In genomic region chr17:28694078-28694477, GRCm38 (mm10) we compare ENCODE assay signal across 14 mouse cellular contexts. TPM values are rescaled to one million over a fixed set of nuclear protein-coding genes. Genes with fewer than 3 reads are reported as not detected.
DNase-seq lines count a peak whose midpoint lies in the region; ATAC-seq and TF ChIP-seq lines count a peak whose summit lies in the region.
"Had no signal": no experiment of that assay in that cellular context is flagged by ENCODE, and none has a peak within 500 bp of the region (broad histone marks: within the 10 kb centered on the region; RNA-seq: fewer than 3 reads in every experiment).

No protein-coding gene starts in this region.

- H3K27me3 ChIP-seq in forebrain, embryonic 13.5 days, result peaks cover 10% of the 10 kb centered on the region
- H3K27me3 ChIP-seq in forebrain, embryonic 11.5 days (ENCODE audit: control insufficient read depth, insufficient read depth, low read length), result peaks cover 8% of the 10 kb centered on the region
- no peaks in the 10 kb centered on the region for H3K27me3 ChIP-seq in kidney, adult 2 months (replicated peaks; ENCODE audit: control insufficient read depth, insufficient read depth, low read length)
- H3K27me3 ChIP-seq in midbrain, embryonic 12.5 days, result peaks cover 11% of the 10 kb centered on the region
- H3K27me3 ChIP-seq in midbrain, postnatal 0 days (ENCODE audit: insufficient read depth, low read length), result no peaks in the 10 kb centered on the region
- H3K27me3 ChIP-seq in liver, embryonic 16.5 days (ENCODE audit: control insufficient read depth, insufficient read depth, low read depth, low read length), result no peaks in the 10 kb centered on the region

- TF ChIP-seq CTCF in kidney, adult 2 months (conservative IDR thresholded peaks at IDR 0.05; ENCODE audit: insufficient read depth, insufficient read length, low read depth, low read length), result no peak
- TF ChIP-seq CTCF in midbrain, postnatal 0 days (IDR thresholded peaks at IDR 0.05), result no peak

- TF ChIP-seq POLR2A in kidney, adult 2 months (IDR thresholded peaks at IDR 0.05; ENCODE audit: low read depth, low read length), result no peak

- H3K27ac ChIP-seq in forebrain, embryonic 13.5 days, result no peak overlapping the region
- no peak overlapping the region for H3K27ac ChIP-seq in forebrain, embryonic 11.5 days (ENCODE audit: low read depth, low read length)
- H3K27ac ChIP-seq in kidney, adult 2 months (ENCODE audit: insufficient read depth, low read depth, low read length), result peak overlapping the region; percentile 86; the same call in 1 of the 2 replicates
- H3K27ac ChIP-seq in midbrain, embryonic 12.5 days (replicated peaks), result no peak overlapping the region
- no peak overlapping the region for H3K27ac ChIP-seq in midbrain, postnatal 0 days (ENCODE audit: low read depth, low read length)
- H3K27ac ChIP-seq in liver, embryonic 16.5 days (ENCODE audit: low read length), result peak overlapping the region; percentile 95
- H3K27ac ChIP-seq: hindbrain, embryonic 12.5 days had no signal

- no peak for ATAC-seq in forebrain, embryonic 13.5 days
- no peak for ATAC-seq in forebrain, embryonic 11.5 days (replicated peaks; ENCODE audit: low FRiP score)
- no peak for ATAC-seq in midbrain, embryonic 12.5 days (ENCODE audit: low FRiP score, low read depth)
- no peak for ATAC-seq in midbrain, postnatal 0 days (ENCODE audit: low FRiP score)
- no peak for ATAC-seq in liver, embryonic 16.5 days (ENCODE audit: low read depth)
- ATAC-seq: midbrain, embryonic 16.5 days had no signal

- DNase-seq in forebrain, embryonic 11.5 days (ENCODE audit: low spot score), result no peak
- DNase-seq in kidney, adult 2 months, result peak; percentile 70
- DNase-seq in kidney, postnatal 14 days, result no peak
- no peak for DNase-seq in midbrain, postnatal 0 days (ENCODE audit: low spot score)
- no peak for DNase-seq in c-Kit-positive CD71-positive TER-119-positive erythroid progenitor cells, embryonic 14.5 days (ENCODE audit: low spot score)
- DNase-seq: adrenal gland, postnatal 10 days; cerebellum, postnatal 36 days; spleen, adult 18-20 months had no signal

- no peak overlapping the region for H3K4me3 ChIP-seq in forebrain, embryonic 13.5 days
- H3K4me3 ChIP-seq in forebrain, embryonic 11.5 days (ENCODE audit: low read depth, low read length), result no peak overlapping the region
- H3K4me3 ChIP-seq in kidney, adult 2 months (ENCODE audit: insufficient read depth, low read depth, low read length), result no peak overlapping the region
- no peak overlapping the region for H3K4me3 ChIP-seq in midbrain, embryonic 12.5 days
- H3K4me3 ChIP-seq in midbrain, postnatal 0 days (ENCODE audit: low read depth, low read length), result no peak overlapping the region
- no peak overlapping the region for H3K4me3 ChIP-seq in liver, embryonic 16.5 days (ENCODE audit: low read depth, low read length)
- H3K4me3 ChIP-seq: hindbrain, embryonic 12.5 days had no signal

- H3K36me3 ChIP-seq in forebrain, embryonic 13.5 days (ENCODE audit: poor library complexity, severe bottlenecking), result no peaks in the 10 kb centered on the region
- no peaks in the 10 kb centered on the region for H3K36me3 ChIP-seq in forebrain, embryonic 11.5 days (ENCODE audit: control insufficient read depth, insufficient read depth, low read length)
- no peaks in the 10 kb centered on the region for H3K36me3 ChIP-seq in kidney, adult 2 months (ENCODE audit: control insufficient read depth, insufficient read depth, low read length)
- H3K36me3 ChIP-seq in midbrain, embryonic 12.5 days, result no peaks in the 10 kb centered on the region
- H3K36me3 ChIP-seq in midbrain, postnatal 0 days (ENCODE audit: insufficient read depth, low read length), result no peaks in the 10 kb centered on the region
- H3K36me3 ChIP-seq in liver, embryonic 16.5 days (ENCODE audit: control insufficient read depth, insufficient read depth), result no peaks in the 10 kb centered on the region
- H3K36me3 ChIP-seq: hindbrain, embryonic 12.5 days; limb, embryonic 15.5 days had no signal

- WGBS in forebrain, embryonic 13.5 days, result 36% methylated on average over 2 of the region's 2 CpGs
- 31% methylated on average over 2 of the region's 2 CpGs for WGBS in forebrain, embryonic 11.5 days
- WGBS in kidney, adult 2 months, result 48% methylated on average over 2 of the region's 2 CpGs
- 37% methylated on average over 2 of the region's 2 CpGs for WGBS in midbrain, embryonic 12.5 days
- 52% methylated on average over 2 of the region's 2 CpGs for WGBS in midbrain, postnatal 0 days
- WGBS in liver, embryonic 16.5 days (ENCODE audit: insufficient replicate concordance), result 66% methylated on average over 2 of the region's 2 CpGs

- H3K4me2 ChIP-seq in forebrain, embryonic 13.5 days, result 0 out of 2 replicates have a peak overlapping the region, but pooled peaks have one; percentile 78
- no peak overlapping the region for H3K4me2 ChIP-seq in forebrain, embryonic 11.5 days (ENCODE audit: low read depth, low read length, severe bottlenecking)
- no peak overlapping the region; the same call in 1 of the 2 replicates for H3K4me2 ChIP-seq in midbrain, embryonic 12.5 days (replicated peaks)
- no peak overlapping the region for H3K4me2 ChIP-seq in midbrain, postnatal 0 days (ENCODE audit: low read depth, low read length, poor library complexity, severe bottlenecking)
- H3K4me2 ChIP-seq in liver, embryonic 16.5 days (ENCODE audit: low read depth, low read length), result peak overlapping the region; percentile 71; the same call in 1 of the 2 replicates

- H3K9ac ChIP-seq in forebrain, embryonic 13.5 days, result 0 out of 2 replicates have a peak overlapping the region, but pooled peaks have one; percentile 47
- no peak overlapping the region for H3K9ac ChIP-seq in forebrain, embryonic 11.5 days (ENCODE audit: low read length)
- H3K9ac ChIP-seq in midbrain, embryonic 12.5 days (replicated peaks), result peak overlapping the region; percentile 32; the same call in 1 of the 2 replicates
- no peak overlapping the region for H3K9ac ChIP-seq in midbrain, postnatal 0 days (replicated peaks; ENCODE audit: low read length, poor library complexity, severe bottlenecking)
- H3K9ac ChIP-seq in liver, embryonic 16.5 days (ENCODE audit: low read depth, low read length), result peak overlapping the region; percentile 21; the same call in 1 of the 2 replicates
- H3K9ac ChIP-seq: hindbrain, embryonic 12.5 days; limb, embryonic 15.5 days had no signal

- peaks cover 63% of the 10 kb centered on the region for H3K4me1 ChIP-seq in forebrain, embryonic 13.5 days
- peaks cover 20% of the 10 kb centered on the region for H3K4me1 ChIP-seq in forebrain, embryonic 11.5 days (replicated peaks; ENCODE audit: control insufficient read depth, insufficient read depth, low read length)
- H3K4me1 ChIP-seq in kidney, adult 2 months (ENCODE audit: control insufficient read depth, insufficient read depth, low read length), result peaks cover 40% of the 10 kb centered on the region
- peaks cover 57% of the 10 kb centered on the region for H3K4me1 ChIP-seq in midbrain, embryonic 12.5 days
- peaks cover 14% of the 10 kb centered on the region; the same call in 1 of the 2 replicates for H3K4me1 ChIP-seq in midbrain, postnatal 0 days (ENCODE audit: insufficient read depth, low read length)
- H3K4me1 ChIP-seq in liver, embryonic 16.5 days (ENCODE audit: control insufficient read depth, low read depth, low read length), result peaks cover 65% of the 10 kb centered on the region

- H3K9me3 ChIP-seq in forebrain, embryonic 13.5 days (replicated peaks), result no peaks in the 10 kb centered on the region
- no peaks in the 10 kb centered on the region for H3K9me3 ChIP-seq in forebrain, embryonic 11.5 days (ENCODE audit: control insufficient read depth, low read length)
- no peaks in the 10 kb centered on the region for H3K9me3 ChIP-seq in midbrain, embryonic 12.5 days
- no peaks in the 10 kb centered on the region for H3K9me3 ChIP-seq in midbrain, postnatal 0 days (ENCODE audit: low read length)
- H3K9me3 ChIP-seq in liver, embryonic 16.5 days (replicated peaks; ENCODE audit: control insufficient read depth, low read length), result no peaks in the 10 kb centered on the region
- H3K9me3 ChIP-seq: hindbrain, embryonic 12.5 days; limb, embryonic 15.5 days had no signal

RNA-seq across cellular contexts. Expression of gene Mapk14, which starts 2.9 kb away (rescaled TPM):
- 27.1 and 29.6 TPM in 2 replicates for polyA plus RNA-seq in forebrain, embryonic 13.5 days (2015; fragmentation: Nextera tagmentation; extraction: Ambion mirVana)
- polyA plus RNA-seq in forebrain, embryonic 11.5 days (2014; fragmentation: Nextera tagmentation; extraction: Ambion mirVana), result 51.7 and 52.3 TPM in 2 replicates
- polyA plus RNA-seq in kidney, adult 2 months (2012; rRNA removed), result 92.2 and 97.3 TPM in 2 replicates
- polyA plus RNA-seq in midbrain, embryonic 12.5 days (2016; fragmentation: Nextera tagmentation; extraction: Ambion mirVana), result 36.6 and 40.7 TPM in 2 replicates
- 40.5 and 43.4 TPM in 2 replicates for total RNA-seq in midbrain, postnatal 0 days (2014; rRNA removed)
- 16.3 and 19.0 TPM in 2 replicates for polyA plus RNA-seq in midbrain, postnatal 0 days (2015; fragmentation: Nextera tagmentation; extraction: Ambion mirVana)
- polyA plus RNA-seq in liver, embryonic 16.5 days (2015; fragmentation: Nextera tagmentation; extraction: Ambion mirVana), result 22.1 and 25.9 TPM in 2 replicates

RNA-seq across cellular contexts. Expression of gene Slc26a8, which starts 4.0 kb away (rescaled TPM):
- 0.86 and 0.99 TPM in 2 replicates for polyA plus RNA-seq in forebrain, embryonic 13.5 days (2015; fragmentation: Nextera tagmentation; extraction: Ambion mirVana)
- polyA plus RNA-seq in forebrain, embryonic 11.5 days (2014; fragmentation: Nextera tagmentation; extraction: Ambion mirVana), result 0.49 and 1.0 TPM in 2 replicates
- polyA plus RNA-seq in kidney, adult 2 months (2012; rRNA removed), result 0.86 and 0.91 TPM in 2 replicates
- 0.68 and 0.91 TPM in 2 replicates for polyA plus RNA-seq in midbrain, embryonic 12.5 days (2016; fragmentation: Nextera tagmentation; extraction: Ambion mirVana)
- total RNA-seq in midbrain, postnatal 0 days (2014; rRNA removed), result 1.1 and 4.4 TPM in 2 replicates
- polyA plus RNA-seq in midbrain, postnatal 0 days (2015; fragmentation: Nextera tagmentation; extraction: Ambion mirVana), result 1.7 and 1.8 TPM in 2 replicates
- 0.07 and 0.29 TPM in 2 replicates for polyA plus RNA-seq in liver, embryonic 16.5 days (2015; fragmentation: Nextera tagmentation; extraction: Ambion mirVana)

RNA-seq across cellular contexts. Expression of gene AC170998.1, which starts 31.8 kb away (rescaled TPM):
- polyA plus RNA-seq in forebrain, embryonic 13.5 days (2015; fragmentation: Nextera tagmentation; extraction: Ambion mirVana), result 2.1 and 3.5 TPM in 2 replicates
- 2.9 and 3.0 TPM in 2 replicates for polyA plus RNA-seq in forebrain, embryonic 11.5 days (2014; fragmentation: Nextera tagmentation; extraction: Ambion mirVana)
- 0.63 and 0.94 TPM in 2 replicates for polyA plus RNA-seq in kidney, adult 2 months (2012; rRNA removed)
- 3.4 and 3.5 TPM in 2 replicates for polyA plus RNA-seq in midbrain, embryonic 12.5 days (2016; fragmentation: Nextera tagmentation; extraction: Ambion mirVana)
- 2.7 and 4.2 TPM in 2 replicates for total RNA-seq in midbrain, postnatal 0 days (2014; rRNA removed)
- polyA plus RNA-seq in midbrain, postnatal 0 days (2015; fragmentation: Nextera tagmentation; extraction: Ambion mirVana), result 1.8 and 3.2 TPM in 2 replicates
- 1.5 TPM in 2 replicates for polyA plus RNA-seq in liver, embryonic 16.5 days (2015; fragmentation: Nextera tagmentation; extraction: Ambion mirVana)

Comparison
In these comparisons a context has a peak if more than half of its experiments do, and no peak if none do; other contexts are left out.
1. H3K4me2 ChIP-seq: peak in forebrain, embryonic 13.5 days (single experiment) and liver, embryonic 16.5 days (single experiment); none in forebrain, embryonic 11.5 days (single experiment), midbrain, embryonic 12.5 days (single experiment) and midbrain, postnatal 0 days (single experiment).
2. H3K9ac ChIP-seq: peak in forebrain, embryonic 13.5 days (single experiment), midbrain, embryonic 12.5 days (single experiment) and liver, embryonic 16.5 days (single experiment); none in forebrain, embryonic 11.5 days (single experiment) and midbrain, postnatal 0 days (single experiment).
3. H3K27ac ChIP-seq: peak in kidney, adult 2 months (single experiment) and liver, embryonic 16.5 days (single experiment); none in forebrain, embryonic 13.5 days (single experiment), forebrain, embryonic 11.5 days (single experiment), midbrain, embryonic 12.5 days (single experiment) and midbrain, postnatal 0 days (single experiment).